Mouse (Mus musculus) midbrain, embryonic 12.5 days (tissue): Measurements from ENCODE around the gene Scimp. TPM values are rescaled to one million over a fixed set of nuclear protein-coding genes. Genes with fewer than 3 reads are reported as not detected.

Source experiments
- ATAC-seq: fragments of 200-750 bp; cut with Nextera tagmentation; 2 replicates; pipeline ENCODE4 v1.8.0; 2017; ENCODE audit warnings: low read depth, moderate TSS enrichment, moderate library complexity; ENCODE audit not compliant: low FRiP score
- H3K27ac ChIP-seq: fragments of 300-500 bp; sonication (generic); replicated peaks from 2 replicates; pipeline ENCODE4 v1.5.1; 2016; ENCODE audit warnings: mild to moderate bottlenecking
- H3K27me3 ChIP-seq: fragments of 300-500 bp; sonication (generic); 2 replicates; pipeline ENCODE4 v1.6.1; 2016; ENCODE audit warnings: mild to moderate bottlenecking
- H3K36me3 ChIP-seq: fragments of 300-500 bp; sonication (generic); 2 replicates; pipeline ENCODE4 v1.6.1; 2016
- H3K4me1 ChIP-seq: fragments of 300-500 bp; sonication (generic); 2 replicates; pipeline ENCODE4 v1.6.1; 2016
- H3K4me2 ChIP-seq: fragments of 300-500 bp; sonication (generic); replicated peaks from 2 replicates; pipeline ENCODE4 v1.6.1; 2016; ENCODE audit warnings: mild to moderate bottlenecking, moderate library complexity
- H3K4me3 ChIP-seq: fragments of 300-500 bp; sonication (generic); 2 replicates; pipeline ENCODE4 v1.5.1; 2016; ENCODE audit warnings: mild to moderate bottlenecking
- H3K9ac ChIP-seq: fragments of 300-500 bp; sonication (generic); replicated peaks from 2 replicates; pipeline ENCODE4 v1.6.1; 2016; ENCODE audit warnings: mild to moderate bottlenecking, moderate library complexity
- H3K9me3 ChIP-seq: fragments of 300-500 bp; sonication (generic); 2 replicates; pipeline ENCODE4 v1.6.1; 2016; ENCODE audit warnings: mild to moderate bottlenecking
- WGBS: fragments of 180-500 bp; shearing (Covaris S2); methylation state at CpG from one replicate; pipeline ENCODE4 v1.1.7; 2016; 5-methylcytosine and 5-hydroxymethylcytosine counted together
- polyA plus RNA-seq: library from polyadenylated mRNA; unstranded; fragments of >200 nt; fragmentation: Nextera tagmentation; extraction: Ambion mirVana; gene quantifications from 2 replicates; pipeline ENCODE4 v1.2.1, GENCODE M21; 2016

Scimp gene
- polyA plus RNA-seq, 1 experiment from 2014 or later, result not detected

- 28% methylated on average over 1 of the region's 1 CpGs for WGBS
- no peaks in the 10 kb centered on the region for H3K4me1 ChIP-seq
Measured at GRCm38 (mm10) chr11:70809011-70809410, 3.4 kb downstream of the Scimp start.

GRCm38 (mm10) chr11:70808101-70808500, 4.3 kb downstream of the Scimp start:
- Histone ChIP-seq H3K36me3 (no peaks in the 10 kb centered on the region), H3K27ac (no peak overlapping the region), H3K4me2 (no peak overlapping the region), H3K27me3 (no peaks in the 10 kb centered on the region; the same call in 1 of the 2 replicates), H3K9ac (no peak overlapping the region), H3K4me3 (no peak overlapping the region), H3K4me1 (no peaks in the 10 kb centered on the region), H3K9me3 (no peaks in the 10 kb centered on the region)
- ATAC-seq, result no peak
- WGBS, result 79% methylated on average over 3 of the region's 3 CpGs

More at GRCm38 (mm10) chr11:70809011-70809410, 3.4 kb downstream of the Scimp start:
- H3K27ac ChIP-seq, result no peak overlapping the region
- H3K9ac ChIP-seq, result no peak overlapping the region
- H3K4me2 ChIP-seq, result no peak overlapping the region
- ATAC-seq, result no peak
- H3K9me3 ChIP-seq, result no peaks in the 10 kb centered on the region
- no peaks in the 10 kb centered on the region for H3K36me3 ChIP-seq
- no peak overlapping the region for H3K4me3 ChIP-seq
- H3K27me3 ChIP-seq, result no peaks in the 10 kb centered on the region; the same call in 1 of the 2 replicates

GRCm38 (mm10) chr11:70807630-70808029, 4.8 kb downstream of the Scimp start:
- Histone ChIP-seq H3K4me3 (no peak overlapping the region), H3K9ac (no peak overlapping the region), H3K36me3 (no peaks in the 10 kb centered on the region), H3K4me2 (no peak overlapping the region), H3K4me1 (no peaks in the 10 kb centered on the region), H3K9me3 (no peaks in the 10 kb centered on the region), H3K27me3 (no peaks in the 10 kb centered on the region; the same call in 1 of the 2 replicates), H3K27ac (no peak overlapping the region)
- WGBS, result 86% methylated on average over 4 of the region's 4 CpGs
- ATAC-seq, result no peak

GRCm38 (mm10) chr11:70806697-70807096, 5.7 kb downstream of the Scimp start:
- no peaks in the 10 kb centered on the region for H3K36me3 ChIP-seq
- H3K4me1 ChIP-seq, result no peaks in the 10 kb centered on the region
- no peak for ATAC-seq
- H3K4me2 ChIP-seq, result no peak overlapping the region
- no peak overlapping the region for H3K9ac ChIP-seq
- H3K4me3 ChIP-seq, result no peak overlapping the region
- WGBS, result 94% methylated on average over 4 of the region's 4 CpGs
- H3K27ac ChIP-seq, result no peak overlapping the region
- no peaks in the 10 kb centered on the region for H3K27me3 ChIP-seq
- H3K9me3 ChIP-seq, result no peaks in the 10 kb centered on the region

- Histone ChIP-seq H3K9ac (no peak overlapping the region), H3K4me1 (no peaks in the 10 kb centered on the region), H3K27ac (no peak overlapping the region), H3K9me3 (no peaks in the 10 kb centered on the region), H3K4me3 (no peak overlapping the region), H3K36me3 (no peaks in the 10 kb centered on the region), H3K27me3 (no peaks in the 10 kb centered on the region), H3K4me2 (no peak overlapping the region)
- 81% methylated on average over 7 of the region's 8 CpGs for WGBS
- no peak for ATAC-seq
Measured at GRCm38 (mm10) chr11:70805641-70806175, 6.7 kb downstream of the Scimp start.

- no peak overlapping the region for H3K9ac ChIP-seq
- H3K4me1 ChIP-seq, result no peaks in the 10 kb centered on the region
- no peak overlapping the region for H3K4me2 ChIP-seq
- no peaks in the 10 kb centered on the region for H3K36me3 ChIP-seq
- H3K9me3 ChIP-seq, result no peaks in the 10 kb centered on the region
- H3K27ac ChIP-seq, result no peak overlapping the region
- no peak for ATAC-seq
- H3K4me3 ChIP-seq, result no peak overlapping the region
- WGBS, result 88% methylated on average over 3 of the region's 3 CpGs
- no peaks in the 10 kb centered on the region for H3K27me3 ChIP-seq
Measured at GRCm38 (mm10) chr11:70804395-70804794, 8.0 kb downstream of the Scimp start.

GRCm38 (mm10) chr11:70803711-70804200, 8.6 kb downstream of the Scimp start:
- no peaks in the 10 kb centered on the region for H3K27me3 ChIP-seq
- no peaks in the 10 kb centered on the region for H3K4me1 ChIP-seq
- H3K27ac ChIP-seq, result no peak overlapping the region
- no peak for ATAC-seq
- no peaks in the 10 kb centered on the region for H3K9me3 ChIP-seq
- H3K4me2 ChIP-seq, result no peak overlapping the region
- H3K4me3 ChIP-seq, result no peak overlapping the region
- H3K9ac ChIP-seq, result no peak overlapping the region
- WGBS, result 85% methylated on average over 6 of the region's 6 CpGs
- H3K36me3 ChIP-seq, result no peaks in the 10 kb centered on the region

- H3K4me1 ChIP-seq, result no peaks in the 10 kb centered on the region
- no peaks in the 10 kb centered on the region for H3K36me3 ChIP-seq
- H3K4me3 ChIP-seq, result no peak overlapping the region
- no peak overlapping the region for H3K4me2 ChIP-seq
- no peak overlapping the region for H3K27ac ChIP-seq
- H3K27me3 ChIP-seq, result no peaks in the 10 kb centered on the region
- no peaks in the 10 kb centered on the region for H3K9me3 ChIP-seq
- H3K9ac ChIP-seq, result no peak overlapping the region
- no peak for ATAC-seq
- 87% methylated on average over 2 of the region's 2 CpGs for WGBS
Measured at GRCm38 (mm10) chr11:70802865-70803261, 9.5 kb downstream of the Scimp start.

GRCm38 (mm10) chr11:70802208-70802864, 10.1 kb downstream of the Scimp start:
- H3K4me2 ChIP-seq, result no peak overlapping the region
- WGBS, result 91% methylated on average over 2 of the region's 2 CpGs
- no peak for ATAC-seq

GRCm38 (mm10) chr11:70792409-70792808, 20.0 kb downstream of the Scimp start:
- no peak overlapping the region for H3K4me3 ChIP-seq
- no peaks in the 10 kb centered on the region for H3K9me3 ChIP-seq
- no peaks in the 10 kb centered on the region for H3K27me3 ChIP-seq
- H3K36me3 ChIP-seq, result no peaks in the 10 kb centered on the region
- no peaks in the 10 kb centered on the region for H3K4me1 ChIP-seq
- 96% methylated on average over 1 of the region's 1 CpGs for WGBS
- no peak overlapping the region for H3K4me2 ChIP-seq
- no peak overlapping the region for H3K9ac ChIP-seq
- H3K27ac ChIP-seq, result no peak overlapping the region
- ATAC-seq, result no peak

More at GRCm38 (mm10) chr11:70802208-70802864, 10.1 kb downstream of the Scimp start:
- no peaks in the 10 kb centered on the region for H3K27me3 ChIP-seq
- H3K4me1 ChIP-seq, result no peaks in the 10 kb centered on the region
- H3K36me3 ChIP-seq, result no peaks in the 10 kb centered on the region
- H3K9ac ChIP-seq, result no peak overlapping the region
- no peak overlapping the region for H3K27ac ChIP-seq
- no peaks in the 10 kb centered on the region for H3K9me3 ChIP-seq
- no peak overlapping the region for H3K4me3 ChIP-seq

GRCm38 (mm10) chr11:70791676-70792075, 20.7 kb downstream of the Scimp start:
- no peak for ATAC-seq
- H3K9ac ChIP-seq, result no peak overlapping the region
- H3K4me2 ChIP-seq, result no peak overlapping the region
- WGBS, result 96% methylated on average over 5 of the region's 5 CpGs
- H3K9me3 ChIP-seq, result no peaks in the 10 kb centered on the region
- H3K4me1 ChIP-seq, result no peaks in the 10 kb centered on the region
- H3K27ac ChIP-seq, result no peak overlapping the region
- H3K36me3 ChIP-seq, result no peaks in the 10 kb centered on the region
- H3K27me3 ChIP-seq, result no peaks in the 10 kb centered on the region
- H3K4me3 ChIP-seq, result no peak overlapping the region

GRCm38 (mm10) chr11:70790874-70791551, 21.4 kb downstream of the Scimp start:
- H3K4me2 ChIP-seq, result no peak overlapping the region
- H3K9me3 ChIP-seq, result no peaks in the 10 kb centered on the region
- no peak overlapping the region for H3K27ac ChIP-seq
- ATAC-seq, result no peak
- no peaks in the 10 kb centered on the region for H3K27me3 ChIP-seq
- no peak overlapping the region for H3K4me3 ChIP-seq
- no peaks in the 10 kb centered on the region for H3K36me3 ChIP-seq
- H3K9ac ChIP-seq, result no peak overlapping the region
- 76% methylated on average over 7 of the region's 7 CpGs for WGBS
- no peaks in the 10 kb centered on the region for H3K4me1 ChIP-seq
